Mouse (Mus musculus): ENCODE results near the gene Ap1ar. TPM values are rescaled to one million over a fixed set of nuclear protein-coding genes. Genes with fewer than 3 reads are reported as not detected.

Gene Ap1ar
- polyA plus RNA-seq, 1 experiment: 8.3 TPM

DNA sequence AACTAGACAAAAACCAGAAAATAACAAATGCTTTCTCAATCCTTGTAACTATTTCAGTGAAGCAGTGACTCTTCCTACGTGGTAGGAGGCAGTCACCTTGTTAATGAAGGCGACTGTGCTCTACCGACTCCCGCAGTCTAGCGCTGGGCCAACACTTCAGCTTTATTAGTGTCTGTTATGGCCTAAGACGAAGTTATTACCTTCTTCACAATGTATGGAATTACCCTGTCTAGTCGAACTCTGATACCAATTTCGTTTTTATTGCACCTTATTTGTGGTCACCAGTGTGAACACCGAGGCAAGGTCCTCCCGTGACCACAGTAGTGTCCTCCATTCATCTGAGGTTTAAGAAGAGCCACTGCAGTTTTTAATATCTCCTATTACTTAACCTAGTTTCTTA, 7.1 kb downstream of the Ap1ar start:
- no peak overlapping the region for H3ac ChIP-seq (ENCODE audit: control insufficient read depth, insufficient read length)
- TF ChIP-seq E2F4 (IDR thresholded peaks at IDR 0.05; ENCODE audit: insufficient read depth) (no peak), TCF3 (IDR thresholded peaks at IDR 0.05; ENCODE audit: insufficient read length, low read depth) (no peak), POLR2AphosphoS2 (IDR thresholded peaks at IDR 0.05; ENCODE audit: insufficient read length, low read depth) (no peak), SRF (IDR thresholded peaks at IDR 0.05; ENCODE audit: control insufficient read depth, insufficient read length, low read depth) (no peak), CEBPB (IDR thresholded peaks at IDR 0.05; ENCODE audit: insufficient read depth, poor library complexity, severe bottlenecking) (no peak), POLR2A (IDR thresholded peaks at IDR 0.05; ENCODE audit: insufficient read length, low read depth) (no peak), MYOD1 (IDR thresholded peaks at IDR 0.05; ENCODE audit: control insufficient read depth in 1 of 3, insufficient read length in 2 of 3, low read depth in 2 of 3) (no peak), MYOG (IDR thresholded peaks at IDR 0.05; ENCODE audit: control insufficient read depth in 1 of 3, insufficient read depth in 1 of 3, insufficient read length in 2 of 3, low read depth in 2 of 3) (no peak), MAX (IDR thresholded peaks at IDR 0.05; ENCODE audit: low read depth) (no peak), USF1 (IDR thresholded peaks at IDR 0.05; ENCODE audit: low read depth) (no peak), REST (IDR thresholded peaks at IDR 0.05; ENCODE audit: insufficient read depth, insufficient read length) (no peak), TCF12 (IDR thresholded peaks at IDR 0.05; ENCODE audit: insufficient read depth, poor library complexity, severe bottlenecking) (no peak)
- no peak overlapping the region for H3K4me3 ChIP-seq

DNA sequence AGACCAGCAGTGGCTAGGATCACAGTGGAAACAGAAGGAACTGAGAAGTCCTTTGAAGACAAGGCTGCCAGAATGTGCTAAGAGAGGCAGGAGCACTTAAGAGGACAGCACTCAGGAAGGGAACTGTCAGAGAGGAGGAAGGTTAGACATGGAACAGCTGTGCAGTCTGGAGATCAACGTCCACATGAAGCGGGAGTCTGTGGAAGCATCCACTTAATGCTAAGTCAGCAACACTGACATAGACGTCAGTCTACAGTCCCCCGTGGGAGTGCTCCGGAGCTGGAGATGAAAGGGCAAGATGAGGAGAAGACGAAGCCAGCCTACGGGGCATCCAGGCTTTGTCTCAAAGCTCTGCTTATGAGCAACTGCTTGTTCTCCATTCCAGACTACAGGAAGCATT, 10.2 kb downstream of the Ap1ar start:
- TF ChIP-seq USF1 (IDR thresholded peaks at IDR 0.05; ENCODE audit: low read depth) (no peak), POLR2AphosphoS2 (IDR thresholded peaks at IDR 0.05; ENCODE audit: insufficient read length, low read depth) (no peak), MYOG (IDR thresholded peaks at IDR 0.05; ENCODE audit: control insufficient read depth in 1 of 3, insufficient read depth in 1 of 3, insufficient read length in 2 of 3, low read depth in 2 of 3) (no peak), E2F4 (IDR thresholded peaks at IDR 0.05; ENCODE audit: insufficient read depth) (no peak), SRF (IDR thresholded peaks at IDR 0.05; ENCODE audit: control insufficient read depth, insufficient read length, low read depth) (no peak)
- Histone ChIP-seq H3K4me3 (no peak overlapping the region), H3K79me2 (ENCODE audit: control insufficient read depth, insufficient read depth) (peaks cover 30% of the 10 kb centered on the region), H3ac (ENCODE audit: control insufficient read depth, insufficient read length) (no peak overlapping the region), H3K27me3 (ENCODE audit: control insufficient read depth, insufficient read depth, insufficient read length) (no peaks in the 10 kb centered on the region), H3K4me2 (ENCODE audit: low read depth) (no peak overlapping the region), H3K36me3 (ENCODE audit: control insufficient read depth, insufficient read depth) (no peaks in the 10 kb centered on the region)

More for the DNA sequence above, 7.1 kb downstream of the Ap1ar start:
- peaks cover 53% of the 10 kb centered on the region for H3K79me2 ChIP-seq (ENCODE audit: control insufficient read depth, insufficient read depth)
- no peaks in the 10 kb centered on the region for H3K27me3 ChIP-seq (ENCODE audit: control insufficient read depth, insufficient read depth, insufficient read length)
- no peak overlapping the region for H3K4me2 ChIP-seq (ENCODE audit: low read depth)
- H3K36me3 ChIP-seq (ENCODE audit: control insufficient read depth, insufficient read depth): no peaks in the 10 kb centered on the region

DNA sequence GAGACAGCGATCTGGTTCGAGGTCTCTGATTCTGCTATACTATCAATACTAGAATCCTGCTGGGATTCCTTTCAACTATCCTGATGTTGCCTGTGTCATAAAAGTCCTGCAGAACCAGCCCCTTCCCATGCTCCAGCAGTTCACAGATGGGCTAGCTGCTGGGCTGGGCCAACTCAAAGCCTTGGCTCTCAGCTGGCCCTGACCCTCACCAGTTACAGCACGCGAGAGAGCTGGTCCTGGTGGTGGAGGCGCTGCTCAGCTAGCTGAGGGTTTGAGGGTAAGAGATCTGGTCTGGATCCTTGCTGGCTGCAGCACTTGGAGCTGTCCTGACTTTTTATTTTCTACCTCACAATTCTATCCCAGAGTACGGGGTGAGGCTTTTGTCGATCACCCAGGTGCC, 10.8 kb downstream of the Ap1ar start:
- Histone ChIP-seq H3K79me2 (ENCODE audit: control insufficient read depth, insufficient read depth) (peaks cover 26% of the 10 kb centered on the region), H3K4me3 (no peak overlapping the region), H3K4me2 (ENCODE audit: low read depth) (no peak overlapping the region), H3K36me3 (ENCODE audit: control insufficient read depth, insufficient read depth) (no peaks in the 10 kb centered on the region), H3K27me3 (ENCODE audit: control insufficient read depth, insufficient read depth, insufficient read length) (no peaks in the 10 kb centered on the region), H3ac (ENCODE audit: control insufficient read depth, insufficient read length) (no peak overlapping the region)
- TF ChIP-seq REST (IDR thresholded peaks at IDR 0.05; ENCODE audit: insufficient read depth, insufficient read length) (no peak), E2F4 (IDR thresholded peaks at IDR 0.05; ENCODE audit: insufficient read depth) (no peak), USF1 (IDR thresholded peaks at IDR 0.05; ENCODE audit: low read depth) (no peak), MYOD1 (IDR thresholded peaks at IDR 0.05; ENCODE audit: control insufficient read depth in 1 of 3, insufficient read length in 2 of 3, low read depth in 2 of 3) (no peak), POLR2A (IDR thresholded peaks at IDR 0.05; ENCODE audit: insufficient read length, low read depth) (no peak), MAX (IDR thresholded peaks at IDR 0.05; ENCODE audit: low read depth) (no peak), TCF3 (IDR thresholded peaks at IDR 0.05; ENCODE audit: insufficient read length, low read depth) (no peak), SRF (IDR thresholded peaks at IDR 0.05; ENCODE audit: control insufficient read depth, insufficient read length, low read depth) (no peak), MYOG (IDR thresholded peaks at IDR 0.05; ENCODE audit: control insufficient read depth in 1 of 3, insufficient read depth in 1 of 3, insufficient read length in 2 of 3, low read depth in 2 of 3) (no peak), POLR2AphosphoS2 (IDR thresholded peaks at IDR 0.05; ENCODE audit: insufficient read length, low read depth) (no peak), CEBPB (IDR thresholded peaks at IDR 0.05; ENCODE audit: insufficient read depth, poor library complexity, severe bottlenecking) (no peak), TCF12 (IDR thresholded peaks at IDR 0.05; ENCODE audit: insufficient read depth, poor library complexity, severe bottlenecking) (no peak)

DNA sequence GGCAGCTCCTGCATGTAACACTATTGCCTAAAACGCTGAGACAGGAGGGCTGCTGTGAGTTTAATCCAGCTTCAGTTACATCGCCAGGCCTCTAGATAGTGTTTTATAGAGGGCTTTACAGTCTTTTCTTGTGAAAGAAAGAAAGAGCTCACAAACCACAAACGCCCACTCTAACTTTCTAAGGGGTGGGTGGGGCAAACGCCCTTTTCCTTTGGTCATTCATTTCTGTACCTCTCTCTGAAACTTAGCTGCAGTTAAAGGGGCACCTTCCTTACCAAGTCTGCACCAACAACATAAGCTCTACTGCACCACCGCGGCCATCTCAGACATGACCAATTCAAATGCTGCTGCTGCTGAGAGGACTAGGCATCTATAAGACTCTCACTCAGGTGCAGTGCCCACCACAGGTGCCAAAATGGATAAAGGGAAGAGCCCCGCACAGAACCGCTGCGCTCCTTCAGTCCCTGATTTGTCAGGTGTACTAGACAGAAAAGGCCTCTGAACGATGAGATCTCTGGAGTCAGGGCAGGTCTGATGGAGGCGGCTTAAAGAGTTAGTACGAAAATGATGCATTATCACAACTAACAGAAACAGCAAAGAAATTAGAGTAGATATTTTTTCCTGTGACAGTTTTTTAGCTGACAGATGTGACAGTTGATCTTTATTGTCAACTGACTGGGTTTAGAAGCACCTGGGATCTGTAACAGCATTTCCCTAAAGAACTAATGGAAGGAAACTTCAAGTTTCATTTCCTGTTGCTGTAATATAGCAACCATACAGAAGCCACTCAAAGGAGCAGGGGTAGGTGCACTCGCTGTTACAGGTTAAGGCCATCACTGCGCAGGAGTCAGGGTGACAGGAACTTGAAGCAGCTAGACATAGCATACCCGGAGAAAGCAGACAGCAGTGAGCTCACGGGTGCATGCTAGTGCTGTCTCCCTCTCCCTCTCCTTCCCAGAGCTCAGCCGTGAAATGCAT, 13.1 kb downstream of the Ap1ar start:
- Histone ChIP-seq H3ac (ENCODE audit: control insufficient read depth, insufficient read length) (no peak overlapping the region), H3K36me3 (ENCODE audit: control insufficient read depth, insufficient read depth) (no peaks in the 10 kb centered on the region), H3K79me2 (ENCODE audit: control insufficient read depth, insufficient read depth) (peaks cover 8% of the 10 kb centered on the region), H3K4me2 (ENCODE audit: low read depth) (no peak overlapping the region), H3K27me3 (ENCODE audit: control insufficient read depth, insufficient read depth, insufficient read length) (no peaks in the 10 kb centered on the region), H3K4me3 (no peak overlapping the region)
- TF ChIP-seq E2F4 (IDR thresholded peaks at IDR 0.05; ENCODE audit: insufficient read depth) (no peak), POLR2AphosphoS2 (IDR thresholded peaks at IDR 0.05; ENCODE audit: insufficient read length, low read depth) (no peak), REST (IDR thresholded peaks at IDR 0.05; ENCODE audit: insufficient read depth, insufficient read length) (no peak), MAX (IDR thresholded peaks at IDR 0.05; ENCODE audit: low read depth) (no peak)

DNA sequence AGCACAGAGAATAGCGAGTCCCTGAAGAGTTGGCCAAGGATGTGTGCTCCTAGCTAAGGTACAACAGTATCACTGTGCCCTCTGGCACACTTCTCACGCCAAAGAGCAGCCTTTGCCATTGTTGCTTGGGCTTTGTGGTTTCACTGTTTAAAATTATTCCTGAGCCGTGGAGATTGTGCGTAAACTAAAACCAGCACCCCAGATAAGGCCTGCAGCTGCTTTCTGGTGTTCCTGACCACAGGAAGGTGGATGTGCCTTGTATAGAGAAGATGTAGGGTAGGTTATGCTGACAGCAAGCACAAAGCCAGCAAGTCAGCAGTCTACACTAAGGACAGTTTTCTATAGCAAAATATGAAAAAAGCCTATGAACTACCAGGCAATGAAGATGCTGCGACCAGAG, 16.1 kb downstream of the Ap1ar start:
- H3K36me3 ChIP-seq (ENCODE audit: control insufficient read depth, insufficient read depth): no peaks in the 10 kb centered on the region
- TF ChIP-seq MYOG (IDR thresholded peaks at IDR 0.05; ENCODE audit: control insufficient read depth in 1 of 3, insufficient read depth in 1 of 3, insufficient read length in 2 of 3, low read depth in 2 of 3) (peak in 1 of 3 experiments; percentile 24), MYOD1 (IDR thresholded peaks at IDR 0.05; ENCODE audit: control insufficient read depth in 1 of 3, insufficient read length in 2 of 3, low read depth in 2 of 3) (peak in 1 of 3 experiments; percentile 37), CEBPB (IDR thresholded peaks at IDR 0.05; ENCODE audit: insufficient read depth, poor library complexity, severe bottlenecking) (no peak)

More for the DNA sequence above, 16.1 kb downstream of the Ap1ar start:
- Histone ChIP-seq H3K27me3 (ENCODE audit: control insufficient read depth, insufficient read depth, insufficient read length) (no peaks in the 10 kb centered on the region), H3K79me2 (ENCODE audit: control insufficient read depth, insufficient read depth) (peaks cover 6% of the 10 kb centered on the region), H3K4me2 (ENCODE audit: low read depth) (no peak overlapping the region), H3ac (ENCODE audit: control insufficient read depth, insufficient read length) (no peak overlapping the region), H3K4me3 (no peak overlapping the region)
